Mouse (Mus musculus) c-Kit-positive CD71-positive TER-119-negative erythroid progenitor cells, embryonic 14.5 days (primary cell): ENCODE results near the gene Tnfrsf8.

Source experiments
- DNase-seq: peaks from one replicate; pipeline ENCODE4 v3.0.0-alpha.2; 2013; ENCODE audit warnings: low read depth

Tnfrsf8 gene

GRCm38 (mm10) chr4:145230647-145231046, 84.3 kb downstream of the Tnfrsf8 start:
- no peak for DNase-seq

GRCm38 (mm10) chr4:145229524-145230163, 85.3 kb downstream of the Tnfrsf8 start:
- no peak for DNase-seq

DNA sequence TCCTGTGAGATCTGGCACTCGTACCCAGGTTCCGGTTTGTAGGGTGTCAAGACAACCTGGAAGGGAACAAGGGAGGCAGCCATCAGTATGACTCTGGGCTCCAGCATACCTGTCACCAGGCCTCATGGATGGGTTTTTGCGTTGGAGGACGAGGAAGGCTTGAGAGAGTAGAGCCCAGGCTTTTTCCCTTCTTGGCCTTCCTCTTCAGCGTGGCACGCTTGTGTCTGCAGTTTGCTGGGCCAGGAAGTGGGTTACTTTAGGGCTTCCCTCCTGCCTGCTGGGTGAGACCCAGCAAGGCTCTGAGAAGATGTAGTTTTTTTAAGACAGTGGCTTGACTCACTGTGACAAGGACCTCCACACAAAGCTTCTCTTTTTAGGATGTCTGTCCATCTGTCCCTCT, 85.9 kb downstream of the Tnfrsf8 start:
- DNase-seq = no peak

- no peak for DNase-seq
Measured at GRCm38 (mm10) chr4:145224613-145225012, 90.4 kb downstream of the Tnfrsf8 start.

- DNase-seq = no peak
Measured at GRCm38 (mm10) chr4:145222064-145222463, 92.9 kb downstream of the Tnfrsf8 start.

DNA sequence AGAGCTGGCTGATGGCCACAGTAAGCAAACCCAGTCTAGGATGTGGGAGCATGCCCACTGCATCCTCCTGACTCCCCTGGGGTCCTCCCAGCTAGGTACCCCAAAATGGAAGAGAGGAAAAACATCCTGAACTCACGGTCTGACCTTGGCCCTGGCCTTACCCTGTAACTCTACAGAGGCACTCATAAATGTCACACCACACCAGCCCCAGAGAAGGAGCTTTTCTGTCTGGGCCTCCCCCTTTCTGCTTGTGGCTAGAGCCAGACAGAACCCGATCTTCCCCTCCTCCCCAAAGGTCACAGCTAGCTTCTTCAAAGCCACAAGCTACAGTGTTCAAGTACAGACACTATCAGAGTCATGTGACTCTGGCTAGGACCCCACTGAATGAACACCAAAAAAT, 93.6 kb downstream of the Tnfrsf8 start:
- DNase-seq = no peak

- no peak for DNase-seq
Measured at GRCm38 (mm10) chr4:145220001-145220400, 95.0 kb downstream of the Tnfrsf8 start.

DNA sequence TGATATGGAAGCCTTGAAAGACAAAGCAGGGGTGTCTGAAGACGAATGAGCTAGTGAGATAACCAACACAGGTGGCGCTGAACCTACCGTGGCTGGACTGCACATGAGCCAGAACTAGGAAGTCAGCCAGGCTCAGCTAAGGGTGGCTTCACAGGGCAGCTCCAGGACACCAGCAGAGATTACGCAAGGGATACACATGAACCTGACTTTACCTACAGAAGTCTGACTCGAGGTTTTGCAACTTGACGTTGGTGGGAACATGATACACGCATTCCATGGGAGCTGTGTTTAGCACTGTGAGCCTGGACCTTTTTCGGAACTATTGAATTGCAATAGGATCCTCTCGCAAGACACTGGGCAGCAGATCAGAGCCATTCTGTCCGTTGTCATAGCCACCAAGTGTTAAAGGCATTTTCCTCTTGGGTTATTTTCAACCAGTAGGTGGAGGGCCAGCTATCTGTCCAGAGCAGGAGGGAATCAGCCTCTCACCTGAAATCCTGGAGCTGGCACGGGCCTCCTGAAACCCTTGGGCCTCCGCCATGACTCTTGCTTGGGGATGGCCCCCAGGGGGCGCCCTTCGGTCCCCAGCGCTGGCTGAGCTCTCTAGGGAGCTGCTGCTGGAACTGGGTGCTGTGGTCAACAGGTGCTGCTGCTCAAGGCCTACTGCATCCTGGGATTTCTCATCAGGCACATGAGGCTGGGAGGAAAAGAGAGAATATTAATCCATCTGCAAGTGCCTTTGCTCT, 95.6 kb downstream of the Tnfrsf8 start:
- no peak for DNase-seq

DNA sequence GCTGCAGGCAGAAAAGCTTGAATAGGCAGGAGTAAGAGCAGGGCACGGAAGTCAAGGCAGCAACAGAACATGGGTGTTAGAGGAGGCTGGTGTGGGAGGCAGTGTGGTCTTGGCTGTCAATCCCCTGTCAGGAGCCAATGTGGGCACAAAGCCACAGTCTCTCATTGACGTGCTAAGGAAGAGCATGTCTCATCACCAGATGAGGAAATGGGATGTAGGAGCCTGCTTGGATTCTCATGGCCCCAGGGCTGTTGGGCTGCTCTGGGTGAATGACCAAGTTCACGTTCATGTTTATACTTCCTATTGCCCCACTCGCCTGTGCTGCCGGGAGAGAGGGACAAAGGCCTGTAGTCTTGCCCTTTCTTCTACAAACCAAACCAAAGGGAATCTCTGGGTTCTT, 97.1 kb downstream of the Tnfrsf8 start:
- no peak for DNase-seq
